Mouse (Mus musculus) midbrain, postnatal 0 days (tissue): ENCODE measurements around the gene Npas3. TPM values are rescaled to one million over a fixed set of nuclear protein-coding genes. Genes with fewer than 3 reads are reported as not detected.
A peak's percentile ranks its signal among the peaks of the same experiment; 100 is the strongest.

ENCODE experiments used
- ATAC-seq: fragments of 200-750 bp; cut with Nextera tagmentation; 2 replicates; pipeline ENCODE4 v1.8.0; 2017; ENCODE audit warnings: moderate number of reproducible peaks, mild to moderate bottlenecking, moderate TSS enrichment, moderate library complexity; ENCODE audit not compliant: low FRiP score
- DNase-seq: peaks from one replicate; pipeline ENCODE4 v3.0.0-alpha.2; 2015; ENCODE audit warnings: low spot score
- H3K27ac ChIP-seq: fragments of 300-500 bp; sonication (generic); 2 replicates; pipeline ENCODE4 v1.5.1; 2014; ENCODE audit warnings: low read depth, mild to moderate bottlenecking, low read length, mixed read lengths
- H3K27me3 ChIP-seq: fragments of 300-500 bp; sonication (generic); 2 replicates; pipeline ENCODE4 v1.6.1; 2014; ENCODE audit warnings: low read length, control low read depth, mixed read lengths; ENCODE audit not compliant: insufficient read depth
- H3K36me3 ChIP-seq: fragments of 300-500 bp; sonication (generic); 2 replicates; pipeline ENCODE4 v1.6.1; 2014; ENCODE audit warnings: low read length, control low read depth, mixed read lengths; ENCODE audit not compliant: insufficient read depth
- H3K4me1 ChIP-seq: fragments of 300-500 bp; sonication (generic); 2 replicates; pipeline ENCODE4 v1.6.1; 2014; ENCODE audit warnings: mild to moderate bottlenecking, control low read depth, antibody characterized with exemption, low read length, mixed read lengths; ENCODE audit not compliant: insufficient read depth
- H3K4me2 ChIP-seq: fragments of 300-500 bp; sonication (generic); 2 replicates; pipeline ENCODE4 v1.6.1; 2014; ENCODE audit warnings: low read depth, mild to moderate bottlenecking, low read length, mixed read lengths; ENCODE audit not compliant: poor library complexity, severe bottlenecking
- H3K4me3 ChIP-seq: fragments of 300-500 bp; sonication (generic); 2 replicates; pipeline ENCODE4 v1.5.1; 2014; ENCODE audit warnings: low read depth, mild to moderate bottlenecking, low read length, moderate library complexity
- H3K9ac ChIP-seq: fragments of 300-500 bp; sonication (generic); replicated peaks from 2 replicates; pipeline ENCODE4 v1.6.1; 2014; ENCODE audit warnings: mild to moderate bottlenecking, low read length, moderate library complexity, mixed read lengths; ENCODE audit not compliant: poor library complexity, severe bottlenecking
- H3K9me3 ChIP-seq: fragments of 300-500 bp; sonication (generic); 2 replicates; pipeline ENCODE4 v1.6.1; 2016; ENCODE audit warnings: low read length, control low read depth
- CTCF ChIP-seq: IDR thresholded peaks from 2 replicates; pipeline ENCODE4 v1.5.1; 2016; ENCODE audit warnings: antibody characterized with exemption, mild to moderate bottlenecking
- WGBS: fragments of 180-500 bp; shearing (Covaris S2); extraction: QIAGEN DNeasy Blood & Tissue Kit; methylation state at CpG from one replicate; pipeline ENCODE4 v1.1.7; 2014; 5-methylcytosine and 5-hydroxymethylcytosine counted together
- polyA plus RNA-seq: library from polyadenylated mRNA; unstranded; fragments of >200 nt; fragmentation: Nextera tagmentation; extraction: Ambion mirVana; gene quantifications from 2 replicates; pipeline ENCODE4 v1.2.1, GENCODE M21; 2015
- total RNA-seq: library from RNA; depleted of rRNA; stranded (reverse); fragments of >200 nt; gene quantifications from 2 replicates; pipeline ENCODE4 v1.2.3, GENCODE M21; 2014

Npas3 gene
- total and polyA plus RNA-seq, 2 experiments from 2014 or later: 34.2 to 53.8 TPM

GRCm38 (mm10) chr12:53864436-53865136 lies 616.1 kb downstream of the Npas3 start:
- TF ChIP-seq CTCF: no peak

GRCm38 (mm10) chr12:53865691-53866090 lies 617.2 kb downstream of the Npas3 start:
- ATAC-seq (no peak), DNase-seq (no peak)
- Histone ChIP-seq H3K4me2 (no peak overlapping the region), H3K9me3 (no peaks in the 10 kb centered on the region), H3K27me3 (no peaks in the 10 kb centered on the region), H3K27ac (no peak overlapping the region), H3K4me3 (no peak overlapping the region), H3K36me3 (no peaks in the 10 kb centered on the region), H3K4me1 (peaks cover 5% of the 10 kb centered on the region; the same call in 1 of the 2 replicates), H3K9ac (no peak overlapping the region)
- 50% methylated on average over 2 of the region's 2 CpGs for WGBS
- no peak for TF ChIP-seq CTCF

More at GRCm38 (mm10) chr12:53864436-53865136, 616.1 kb downstream of the Npas3 start:
- Histone ChIP-seq H3K4me3 (no peak overlapping the region), H3K9me3 (no peaks in the 10 kb centered on the region), H3K27me3 (no peaks in the 10 kb centered on the region), H3K4me2 (no peak overlapping the region), H3K9ac (no peak overlapping the region), H3K4me1 (peaks cover 5% of the 10 kb centered on the region; the same call in 1 of the 2 replicates), H3K27ac (no peak overlapping the region), H3K36me3 (no peaks in the 10 kb centered on the region)
- ATAC-seq (no peak), DNase-seq (peak; percentile 56)
- WGBS: 51% methylated on average over 5 of the region's 5 CpGs

- 69% methylated on average over 4 of the region's 4 CpGs for WGBS
- DNase-seq (peak; percentile 33), ATAC-seq (no peak)
- H3K27me3 ChIP-seq: no peaks in the 10 kb centered on the region
- no peak overlapping the region for H3K4me2 ChIP-seq
- no peak for TF ChIP-seq CTCF
- H3K9ac ChIP-seq: no peak overlapping the region
- H3K4me1 ChIP-seq: peaks cover 5% of the 10 kb centered on the region; the same call in 1 of the 2 replicates
- no peak overlapping the region for H3K4me3 ChIP-seq
- H3K36me3 ChIP-seq: no peaks in the 10 kb centered on the region
- H3K9me3 ChIP-seq: no peaks in the 10 kb centered on the region
- no peak overlapping the region for H3K27ac ChIP-seq
Observed at GRCm38 (mm10) chr12:53869981-53870380, 621.5 kb downstream of the Npas3 start.

GRCm38 (mm10) chr12:53875226-53875625 lies 626.7 kb downstream of the Npas3 start:
- Histone ChIP-seq H3K4me2 (no peak overlapping the region), H3K27me3 (no peaks in the 10 kb centered on the region), H3K9me3 (no peaks in the 10 kb centered on the region), H3K9ac (no peak overlapping the region), H3K4me1 (no peaks in the 10 kb centered on the region), H3K27ac (no peak overlapping the region), H3K36me3 (no peaks in the 10 kb centered on the region), H3K4me3 (no peak overlapping the region)
- no peak for TF ChIP-seq CTCF
- DNase-seq (peak; percentile 73), ATAC-seq (no peak)
- WGBS: 61% methylated on average over 3 of the region's 3 CpGs

DNA sequence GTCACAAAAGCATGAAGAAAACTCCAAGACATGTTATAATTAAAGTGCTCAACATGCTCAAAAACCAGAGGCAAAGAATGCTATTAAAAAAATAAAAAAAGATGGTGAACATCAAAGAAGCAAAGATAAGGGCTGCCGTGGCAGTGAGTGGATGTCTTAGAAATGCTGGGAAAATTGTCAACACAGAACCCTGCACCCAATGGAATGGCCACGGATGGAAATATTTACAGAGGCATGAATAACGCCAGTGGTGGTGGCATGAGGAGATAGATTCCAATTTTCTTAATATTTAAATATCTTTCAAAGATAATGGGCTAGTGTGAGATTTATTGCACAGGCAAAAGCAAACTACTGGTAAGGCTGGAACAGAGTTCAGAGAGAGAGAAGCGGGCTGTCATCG lies 628.2 kb downstream of the Npas3 start:
- ATAC-seq (no peak), DNase-seq (no peak)
- Histone ChIP-seq H3K27ac (no peak overlapping the region), H3K4me2 (no peak overlapping the region), H3K36me3 (no peaks in the 10 kb centered on the region), H3K4me1 (no peaks in the 10 kb centered on the region), H3K9ac (no peak overlapping the region), H3K27me3 (no peaks in the 10 kb centered on the region), H3K4me3 (no peak overlapping the region), H3K9me3 (no peaks in the 10 kb centered on the region)
- 77% methylated on average over 5 of the region's 5 CpGs for WGBS
- TF ChIP-seq CTCF: no peak

DNA sequence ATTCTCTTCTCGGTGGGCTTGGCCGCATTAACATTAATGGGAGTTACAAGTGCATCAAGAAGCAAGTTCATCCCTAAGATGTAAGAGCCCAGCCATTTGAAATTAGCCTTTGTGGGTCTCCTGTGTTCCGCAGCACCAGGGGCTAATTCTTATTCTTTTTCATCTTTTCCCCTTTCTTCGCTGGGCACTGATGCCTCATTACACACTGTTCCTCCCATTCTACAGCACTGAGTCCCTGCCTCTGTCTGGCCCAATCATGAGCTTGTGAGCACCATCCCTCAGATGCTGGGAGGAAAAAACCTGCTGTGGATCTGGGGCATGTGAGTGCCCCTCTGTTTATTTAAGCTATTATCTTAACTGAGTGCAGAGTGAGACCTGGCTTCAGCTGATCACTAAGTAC lies 633.2 kb downstream of the Npas3 start:
- H3K9me3 ChIP-seq: no peaks in the 10 kb centered on the region
- no peaks in the 10 kb centered on the region for H3K4me1 ChIP-seq
- no peak for TF ChIP-seq CTCF
- no peaks in the 10 kb centered on the region for H3K27me3 ChIP-seq
- 64% methylated on average over 4 of the region's 4 CpGs for WGBS
- ATAC-seq: no peak
- no peak for DNase-seq
- no peak overlapping the region for H3K4me2 ChIP-seq
- H3K27ac ChIP-seq: no peak overlapping the region
- no peaks in the 10 kb centered on the region for H3K36me3 ChIP-seq
- H3K4me3 ChIP-seq: no peak overlapping the region
- H3K9ac ChIP-seq: no peak overlapping the region
